Mouse (Mus musculus) CH12.LX (cell line): Measurements from ENCODE around the gene Chit1. TPM values are rescaled to one million over a fixed set of nuclear protein-coding genes. Genes with fewer than 3 reads are reported as not detected.

ENCODE experiments used
- DNase-seq: peaks from one replicate; pipeline ENCODE4 v3.0.0-alpha.2; 2013; ENCODE audit errors: extremely low read depth
- H3K27ac ChIP-seq: 2 replicates; pipeline ENCODE4 v1.5.1; 2012; ENCODE audit warnings: low read depth, mild to moderate bottlenecking, control low read depth, moderate library complexity; ENCODE audit not compliant: insufficient read depth
- H3K27me3 ChIP-seq: replicated peaks from 2 replicates; pipeline ENCODE3; 2012; ENCODE audit warnings: inconsistent platforms
- H3K36me3 ChIP-seq, 2 experiments: replicated peaks in 1 of 2; 2 replicates each; pipeline versions ENCODE3 to v1.6.1; 2012; ENCODE audit warnings: inconsistent platforms in 1 of 2, low read length in 1 of 2, mild to moderate bottlenecking in 1 of 2, mixed read lengths in 1 of 2, moderate library complexity in 1 of 2; ENCODE audit not compliant: control insufficient read depth in 1 of 2, insufficient read depth in 1 of 2
- H3K4me1 ChIP-seq, 2 experiments: 2 replicates each; pipeline ENCODE4 v1.6.1; 2012; ENCODE audit warnings: inconsistent platforms in 1 of 2, moderate library complexity in 1 of 2; ENCODE audit not compliant: insufficient read depth in 2 of 2, control insufficient read depth in 1 of 2
- H3K4me2 ChIP-seq: 2 replicates; pipeline ENCODE4 v1.6.1; 2012; ENCODE audit warnings: low read depth, mild to moderate bottlenecking, control low read depth; ENCODE audit not compliant: poor library complexity, insufficient read depth, severe bottlenecking
- H3K4me3 ChIP-seq, 3 experiments: fragments of 150-350 bp in 1 of 3; sonication (generic) in 1 of 3; replicated peaks in 1 of 3; 2 replicates each; pipeline versions ENCODE3 to v1.5.1; 2011 to 2012; ENCODE audit warnings: low read depth in 2 of 3, low read length in 2 of 3, mild to moderate bottlenecking in 2 of 3, moderate library complexity in 2 of 3, control low read depth in 1 of 3, improper control_type of control experiment in 1 of 3, inconsistent platforms in 1 of 3, mixed read lengths in 1 of 3; ENCODE audit not compliant: poor library complexity in 1 of 3
- H3K79me2 ChIP-seq: replicated peaks from 2 replicates; pipeline ENCODE4 v1.6.1; 2012; ENCODE audit warnings: mild to moderate bottlenecking, moderate library complexity; ENCODE audit not compliant: control insufficient read depth, poor library complexity, insufficient read depth, severe bottlenecking; ENCODE audit errors: extremely low read depth
- H3K9ac ChIP-seq: 2 replicates; pipeline ENCODE4 v1.6.1; 2012; ENCODE audit warnings: low read depth, mild to moderate bottlenecking, control low read depth, moderate library complexity; ENCODE audit not compliant: insufficient read depth
- H3K9me3 ChIP-seq: replicated peaks from 2 replicates; pipeline ENCODE3; 2012; ENCODE audit warnings: low read length, inconsistent platforms, mixed read lengths
- BHLHE40 ChIP-seq: IDR thresholded peaks from 2 replicates; pipeline ENCODE4 v1.6.1; 2011; ENCODE audit warnings: mild to moderate bottlenecking, low read depth, low read length, improper control_type of control experiment
- CHD1 ChIP-seq: IDR thresholded peaks from 2 replicates; pipeline ENCODE4 v1.6.1; 2012; ENCODE audit warnings: low read depth, low read length, improper control_type of control experiment, inconsistent platforms
- CHD2 ChIP-seq: IDR thresholded peaks from 2 replicates; pipeline ENCODE4 v1.6.1; 2011; ENCODE audit warnings: low read length, improper control_type of control experiment
- E2F4 ChIP-seq: IDR thresholded peaks from 2 replicates; pipeline ENCODE4 v1.6.1; 2011; ENCODE audit warnings: low read depth, low read length, improper control_type of control experiment; ENCODE audit not compliant: insufficient replicate concordance
- ELF1 ChIP-seq: IDR thresholded peaks from 2 replicates; pipeline ENCODE4 v1.6.1; 2014; ENCODE audit warnings: low read depth, mild to moderate bottlenecking, inconsistent platforms, low read length, improper control_type of control experiment
- EP300 ChIP-seq: IDR thresholded peaks from 2 replicates; pipeline ENCODE4 v1.6.1; 2011; ENCODE audit warnings: low read length, improper control_type of control experiment
- ETS1 ChIP-seq: conservative IDR thresholded peaks from 2 replicates; pipeline ENCODE4 v1.6.1; 2012; ENCODE audit warnings: low read depth, mild to moderate bottlenecking, inconsistent platforms, low read length, improper control_type of control experiment, moderate library complexity
- GABPA ChIP-seq: IDR thresholded peaks from 2 replicates; pipeline ENCODE4 v1.6.1; 2012; ENCODE audit warnings: low read depth, low read length, improper control_type of control experiment, inconsistent platforms; ENCODE audit not compliant: insufficient replicate concordance
- HCFC1 ChIP-seq: IDR thresholded peaks from 2 replicates; pipeline ENCODE4 v1.6.1; 2012; ENCODE audit warnings: low read depth, mild to moderate bottlenecking, inconsistent platforms, low read length, improper control_type of control experiment
- IRF4 ChIP-seq: IDR thresholded peaks from 2 replicates; pipeline ENCODE4 v1.6.1; 2014; ENCODE audit warnings: low read depth, mild to moderate bottlenecking, inconsistent platforms, low read length, improper control_type of control experiment
- JUN ChIP-seq: IDR thresholded peaks from 2 replicates; pipeline ENCODE4 v1.6.1; 2011; ENCODE audit warnings: low read depth, mild to moderate bottlenecking, low read length, improper control_type of control experiment, moderate library complexity; ENCODE audit not compliant: insufficient read depth
- JUND ChIP-seq: conservative IDR thresholded peaks from 2 replicates; pipeline ENCODE4 v1.6.1; 2011; ENCODE audit warnings: low read depth, low read length, improper control_type of control experiment
- KAT2A ChIP-seq: IDR thresholded peaks from 2 replicates; pipeline ENCODE4 v1.6.1; 2012; ENCODE audit warnings: low read length, improper control_type of control experiment, inconsistent platforms; ENCODE audit not compliant: insufficient replicate concordance
- MAFK ChIP-seq: IDR thresholded peaks from 2 replicates; pipeline ENCODE4 v1.6.1; 2011; ENCODE audit warnings: low read length, improper control_type of control experiment; ENCODE audit not compliant: insufficient replicate concordance
- MAX ChIP-seq: IDR thresholded peaks from 2 replicates; pipeline ENCODE4 v1.6.1; 2011; ENCODE audit warnings: low read length, improper control_type of control experiment
- MAZ ChIP-seq: IDR thresholded peaks from 2 replicates; pipeline ENCODE4 v1.6.1; 2012; ENCODE audit warnings: low read depth, mild to moderate bottlenecking, inconsistent platforms, low read length, improper control_type of control experiment, moderate library complexity
- MEF2A ChIP-seq: IDR thresholded peaks from 2 replicates; pipeline ENCODE4 v1.6.1; 2014; ENCODE audit warnings: low read depth, mild to moderate bottlenecking, inconsistent platforms, low read length, improper control_type of control experiment, borderline replicate concordance
- MXI1 ChIP-seq: IDR thresholded peaks from 2 replicates; pipeline ENCODE4 v1.6.1; 2011; ENCODE audit warnings: mild to moderate bottlenecking, low read depth, low read length, improper control_type of control experiment
- MYC ChIP-seq: IDR thresholded peaks from 2 replicates; pipeline ENCODE4 v1.6.1; 2011; ENCODE audit warnings: low read depth, mild to moderate bottlenecking, improper control_type of control experiment, low read length
- NELFE ChIP-seq: IDR thresholded peaks from 2 replicates; pipeline ENCODE4 v1.6.1; 2011; ENCODE audit warnings: low read depth, low read length, improper control_type of control experiment
- NRF1 ChIP-seq: IDR thresholded peaks from 2 replicates; pipeline ENCODE4 v1.6.1; 2014; ENCODE audit warnings: low read depth, mild to moderate bottlenecking, inconsistent platforms, low read length, improper control_type of control experiment, moderate library complexity
- PAX5 ChIP-seq: IDR thresholded peaks from 2 replicates; pipeline ENCODE4 v1.6.1; 2012; ENCODE audit warnings: low read length, inconsistent platforms, mixed read lengths
- POLR2A ChIP-seq: IDR thresholded peaks from 2 replicates; pipeline ENCODE4 v1.6.1; 2011; ENCODE audit warnings: low read depth, mild to moderate bottlenecking, improper control_type of control experiment, low read length
- POLR2AphosphoS2 ChIP-seq: IDR thresholded peaks from 2 replicates; pipeline ENCODE4 v1.6.1; 2011; ENCODE audit warnings: low read depth, low read length, improper control_type of control experiment
- RAD21 ChIP-seq: IDR thresholded peaks from 2 replicates; pipeline ENCODE4 v1.6.1; 2011; ENCODE audit warnings: low read depth, mild to moderate bottlenecking, low read length, improper control_type of control experiment, moderate library complexity
- RCOR1 ChIP-seq: conservative IDR thresholded peaks from 2 replicates; pipeline ENCODE4 v1.6.1; 2012; ENCODE audit warnings: low read depth, mild to moderate bottlenecking, inconsistent platforms, low read length, improper control_type of control experiment
- SIN3A ChIP-seq: IDR thresholded peaks from 2 replicates; pipeline ENCODE4 v1.6.1; 2012; ENCODE audit warnings: low read length, improper control_type of control experiment, inconsistent platforms
- SMC3 ChIP-seq: IDR thresholded peaks from 2 replicates; pipeline ENCODE4 v1.6.1; 2011; ENCODE audit warnings: low read depth, low read length, improper control_type of control experiment
- TBP ChIP-seq: conservative IDR thresholded peaks from 2 replicates; pipeline ENCODE4 v1.6.1; 2011; ENCODE audit warnings: low read depth, low read length, improper control_type of control experiment
- TCF12 ChIP-seq: IDR thresholded peaks from 2 replicates; pipeline ENCODE4 v1.6.1; 2014; ENCODE audit warnings: low read depth, mild to moderate bottlenecking, inconsistent platforms, low read length, improper control_type of control experiment
- UBTF ChIP-seq: IDR thresholded peaks from 2 replicates; pipeline ENCODE4 v1.6.1; 2012; ENCODE audit warnings: low read depth, mild to moderate bottlenecking, inconsistent platforms, low read length, improper control_type of control experiment, moderate library complexity
- USF1 ChIP-seq: IDR thresholded peaks from 2 replicates; pipeline ENCODE4 v1.6.1; 2014; ENCODE audit warnings: low read depth, mild to moderate bottlenecking, inconsistent platforms, low read length, improper control_type of control experiment
- USF2 ChIP-seq: conservative IDR thresholded peaks from 2 replicates; pipeline ENCODE4 v1.6.1; 2011; ENCODE audit warnings: low read depth, low read length, improper control_type of control experiment
- ZC3H11A ChIP-seq: IDR thresholded peaks from 2 replicates; pipeline ENCODE4 v1.6.1; 2012; ENCODE audit warnings: low read depth, mild to moderate bottlenecking, inconsistent platforms, low read length, improper control_type of control experiment
- ZKSCAN1 ChIP-seq: IDR thresholded peaks from 2 replicates; pipeline ENCODE4 v1.6.1; 2012; ENCODE audit warnings: low read depth, inconsistent platforms, low read length, improper control_type of control experiment, borderline replicate concordance
- ZMIZ1 ChIP-seq: IDR thresholded peaks from 2 replicates; pipeline ENCODE4 v1.6.1; 2012; ENCODE audit warnings: low read depth, mild to moderate bottlenecking, inconsistent platforms, low read length, improper control_type of control experiment
- ZNF384 ChIP-seq: IDR thresholded peaks from 2 replicates; pipeline ENCODE4 v1.6.1; 2012; ENCODE audit warnings: low read depth, low read length, improper control_type of control experiment, inconsistent platforms
- dilution Hi-C: fragments of 300-500 bp; cut with MboI; formaldehyde crosslinking; loops from 2 replicates; pipeline ENCODE4 v1.14.3; 2020; ENCODE audit warnings: low sequenced_read_pairs; ENCODE audit not compliant: extremely low pct_unique_long_range_greater_than_20kb, extremely low pct_ligation_motif_present
- in situ Hi-C: fragments of 300-500 bp; cut with MboI; formaldehyde crosslinking; loops from 3 replicates; pipeline ENCODE4 v1.14.3; 2019; ENCODE audit warnings: low sequenced_read_pairs, low pct_ligation_motif_present, low pct_unique_long_range_greater_than_20kb, mixed read lengths
- polyA plus RNA-seq: library from polyadenylated mRNA; unstranded; fragments of >175 nt; gene quantifications from 2 replicates; pipeline ENCODE4 v1.2.1, GENCODE M21; 2012; ENCODE audit warnings: low read depth; ENCODE audit not compliant: insufficient read length
- total RNA-seq, 2 experiments: library from RNA; depleted of rRNA; stranded (reverse); fragments of 300-350 nt in 1 of 2; fragments of >200 nt in 1 of 2; gene quantifications; 2 replicates each; pipeline ENCODE4 v1.2.3; 2012 to 2014

The Chit1 gene
- total and polyA plus RNA-seq, 3 experiments, result 0.25 to 0.47 (median 0.36) TPM

GRCm38 (mm10) chr1:134092852-134093770 lies 17.9 kb upstream of the Chit1 start:
- H3K4me1 ChIP-seq, result peaks cover 18 to 35% of the 10 kb centered on the region in 2 experiments
- TF ChIP-seq MAZ, result peak; percentile 2; the same call in 1 of the 2 replicates
- TF ChIP-seq TCF12, result peak; percentile 91; the same call in 1 of the 2 replicates
- peak; percentile 81 for TF ChIP-seq NRF1
- no peak for TF ChIP-seq PAX5
- no peak; the same call in 1 of the 2 replicates for TF ChIP-seq HCFC1
- TF ChIP-seq GABPA, result no peak
- peak; percentile 57 for TF ChIP-seq POLR2A
- TF ChIP-seq NELFE, result 0 out of 2 replicates have a peak, but pooled peaks have one; percentile 11
- no peak; the same call in 1 of the 2 replicates for TF ChIP-seq RCOR1
- TF ChIP-seq MAFK, result peak; percentile 61; the same call in 1 of the 2 replicates
- peak; percentile 85 for TF ChIP-seq CHD2
- TF ChIP-seq MAX, result no peak
- TF ChIP-seq ETS1, result peak; percentile 92
- TF ChIP-seq UBTF, result no peak
- TF ChIP-seq POLR2AphosphoS2, result no peak
- TF ChIP-seq MYC, result no peak
- TF ChIP-seq RAD21, result no peak
- TF ChIP-seq SMC3, result 0 out of 2 replicates have a peak, but pooled peaks have one; percentile 1
- TF ChIP-seq ELF1, result peak; percentile 37; the same call in 1 of the 2 replicates
- TF ChIP-seq E2F4, result no peak
- TF ChIP-seq TBP, result no peak
- TF ChIP-seq IRF4, result peak; percentile 5; the same call in 1 of the 2 replicates
- no peak for TF ChIP-seq JUN
- peak; percentile 83 for TF ChIP-seq EP300
- peak; percentile 81 for TF ChIP-seq BHLHE40
- TF ChIP-seq MXI1, result peak; percentile 45
- no peak for TF ChIP-seq USF2
- no peak for TF ChIP-seq CHD1
- TF ChIP-seq ZKSCAN1, result no peak
- peak; percentile 85 for TF ChIP-seq KAT2A
- TF ChIP-seq JUND, result no peak; the same call in 1 of the 2 replicates
- peak; percentile 74 for TF ChIP-seq MEF2A
- no peak; the same call in 1 of the 2 replicates for TF ChIP-seq ZMIZ1
- TF ChIP-seq ZC3H11A, result no peak
- no peak for TF ChIP-seq ZNF384
- peak; percentile 75 for TF ChIP-seq SIN3A
- peak; percentile 17; the same call in 1 of the 2 replicates for TF ChIP-seq USF1
- TF ChIP-seq, all 38 proteins: peak for 18
- in situ Hi-C loops, result no loop called here
- Histone ChIP-seq H3K9ac (peak overlapping the region; percentile 37), H3K79me2 (no peaks in the 10 kb centered on the region), H3K27me3 (peaks cover 49% of the 10 kb centered on the region), H3K4me3 (peak overlapping the region; percentile 19 to 56 (median 48)), H3K4me2 (peak overlapping the region; percentile 83), H3K9me3 (no peaks in the 10 kb centered on the region), H3K36me3 (no peaks in the 10 kb centered on the region), H3K27ac (peak overlapping the region; percentile 82)
- dilution Hi-C loops, result no loop called here
- peak; percentile 89 for DNase-seq
